Mouse (Mus musculus) C2C12 (cell line): ENCODE measurements at regions not wholly inside any gene's neighbourhood (a gene's known extent, or its start where the extent isn't known, plus 50 kb on each side); places are given as distances from the start of the nearest gene placed in this dataset.

Source experiments
- CTCF ChIP-seq: IDR thresholded peaks from one replicate; pipeline ENCODE4 v1.5.1; 2011; ENCODE audit not compliant: control insufficient read depth, insufficient read depth, insufficient read length
- MAX ChIP-seq: IDR thresholded peaks from one replicate; pipeline ENCODE4 v1.6.1; 2011; ENCODE audit warnings: mild to moderate bottlenecking, control low read depth
- MYOD1 ChIP-seq: IDR thresholded peaks from one replicate; pipeline ENCODE4 v1.6.1; 2011; ENCODE audit warnings: low read depth; ENCODE audit not compliant: control insufficient read depth, insufficient read length
- MYOG ChIP-seq: IDR thresholded peaks from one replicate; pipeline ENCODE4 v1.6.1; 2011; ENCODE audit not compliant: control insufficient read depth, insufficient read length; ENCODE audit errors: extremely low read depth
- USF1 ChIP-seq: IDR thresholded peaks from one replicate; pipeline ENCODE4 v1.6.1; 2011; ENCODE audit warnings: low read depth, mild to moderate bottlenecking, control low read depth, moderate library complexity

DNA sequence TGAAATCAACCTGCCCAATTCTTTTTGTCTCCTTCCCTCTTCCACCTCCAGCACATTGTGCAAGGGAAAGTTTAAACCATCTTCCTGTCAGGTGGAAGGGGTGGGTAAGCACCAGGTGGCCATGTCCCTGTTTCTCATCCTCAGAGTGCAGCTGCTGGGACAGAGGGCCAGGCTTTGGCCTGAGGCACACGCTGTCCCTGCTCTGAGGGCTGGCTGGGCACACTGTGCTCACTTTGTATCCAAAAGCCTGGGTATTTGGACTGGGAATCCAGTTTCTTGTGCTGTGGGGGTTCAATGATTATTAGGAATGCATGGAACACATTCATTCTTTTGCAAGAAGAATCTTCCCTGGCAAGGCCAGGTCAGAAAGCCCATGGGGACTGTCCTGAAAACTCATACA is 153.9 kb upstream of the Trp63 start:
- TF ChIP-seq CTCF (no peak), MAX (no peak), USF1 (no peak), MYOG (no peak), MYOD1 (no peak)
